Mouse (Mus musculus): ENCODE measurements around the gene 2210010C04Rik.

GRCm38 (mm10) chr6:41025873-41026650, 9.2 kb downstream of the 2210010C04Rik start:
- no peak for TF ChIP-seq CTCF (IDR thresholded peaks at IDR 0.05; ENCODE audit: insufficient read depth, low read depth, low read length)
- TF ChIP-seq POLR2A (IDR thresholded peaks at IDR 0.05; ENCODE audit: insufficient read depth, low read depth, low read length) = no peak

All from olfactory bulb, adult 2 months (tissue).